Mouse (Mus musculus): ENCODE results near the gene Ppp1r14d.

GRCm38 (mm10) chr2:119242548-119242947 lies 12.8 kb upstream of the Ppp1r14d start:
- TF ChIP-seq HCFC1 (IDR thresholded peaks at IDR 0.05; ENCODE audit: borderline replicate concordance, insufficient read depth, low read length) (no peak), CHD2 (IDR thresholded peaks at IDR 0.05; ENCODE audit: low read depth, low read length) (no peak), ZC3H11A (IDR thresholded peaks at IDR 0.05; ENCODE audit: borderline replicate concordance, low read depth, low read length) (no peak), MAFK (IDR thresholded peaks at IDR 0.05; ENCODE audit: insufficient read depth, low read depth, low read length) (no peak)
